Mouse (Mus musculus) adrenal gland, adult 2 months (tissue): ENCODE measurements around the gene Sec61g. TPM values are rescaled to one million over a fixed set of nuclear protein-coding genes. Genes with fewer than 3 reads are reported as not detected.

Experiments
- polyA plus RNA-seq: library from polyadenylated mRNA; depleted of rRNA; stranded (reverse); fragments of >200 nt; gene quantifications from 2 replicates; pipeline ENCODE4 v1.2.3, GENCODE M21; 2012; rRNA removed
- total RNA-seq, 2 experiments: library from RNA; stranded (reverse); gene quantifications; 2 replicates each; pipeline ENCODE4 v1.2.3; 2021

Sec61g gene
- total and polyA plus RNA-seq, 3 experiments: 2.8 to 7.4 (median 5.8) TPM

Other genes starting within 250 kb of the Sec61g start
- 10 to 100 TPM in 1 of 2 experiments, 1 to 10 TPM in 1; 9.5 to 10.0 TPM for gene Egfr, start 243.7 kb upstream of the Sec61g start, total RNA-seq
- 17.8 and 18.3 TPM in 2 replicates for gene Egfr, start 243.7 kb upstream of the Sec61g start, polyA plus RNA-seq